Mouse (Mus musculus): ENCODE measurements at regions not wholly inside any gene's neighbourhood (a gene's known extent, or its start where the extent isn't known, plus 50 kb on each side); places are given as distances from the start of the nearest gene placed in this dataset.

DNA sequence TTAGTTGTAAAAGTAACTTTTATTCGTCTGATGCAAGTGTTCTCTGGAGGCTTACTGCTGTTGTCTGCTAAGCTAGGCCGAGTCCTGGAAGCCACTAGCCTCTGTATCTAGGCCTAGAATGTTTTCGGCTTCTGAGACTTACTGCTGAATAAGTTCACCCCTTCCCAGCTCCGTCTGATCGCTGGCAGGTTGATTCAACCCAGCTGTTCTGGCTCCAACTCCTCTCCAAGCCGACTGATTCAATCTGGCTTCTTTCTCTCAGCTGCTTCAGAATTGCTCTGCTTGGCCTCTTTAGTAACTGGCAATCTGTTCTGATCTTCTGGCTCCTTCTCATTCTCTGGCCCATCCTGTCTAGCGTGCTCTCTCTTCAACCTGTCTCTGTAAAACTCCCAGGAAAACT is 285.6 kb downstream of the Vrk1 start:
- TF ChIP-seq CTCF (IDR thresholded peaks at IDR 0.05; ENCODE audit: control insufficient read depth, insufficient read depth, insufficient read length), result no peak
- TF ChIP-seq MYOD1 (IDR thresholded peaks at IDR 0.05; ENCODE audit: control insufficient read depth, insufficient read length, low read depth), result no peak
- no peak for TF ChIP-seq FOSL1 (IDR thresholded peaks at IDR 0.05; ENCODE audit: insufficient read depth, low read length, poor library complexity, severe bottlenecking)
